Mouse (Mus musculus): ENCODE results near the gene Napepld.
"Not testable (repeated sequence)": the region's sequence is repeated elsewhere in the genome, so short reads cannot be mapped to it uniquely, and the experiment has no call there.

Napepld gene

GRCm38 (mm10) chr5:21701351-21702008 is at the start of gene Napepld:
Napepld (minus strand) TSS chr5:21701396.
- peak; percentile 99 for DNase-seq

GRCm38 (mm10) chr5:21745966-21746365 is 44.8 kb upstream of the Napepld start:
- no peak for DNase-seq

- DNase-seq, result no peak
These were observed 43.5 kb upstream of the Napepld start for GRCm38 (mm10) chr5:21744651-21745050.

GRCm38 (mm10) chr5:21743606-21744005 is 42.4 kb upstream of the Napepld start:
- no peak for DNase-seq

- no peak for DNase-seq
These were observed 38.7 kb upstream of the Napepld start for GRCm38 (mm10) chr5:21739881-21740280.

- peak; percentile 89 for DNase-seq
These were observed 37.9 kb upstream of the Napepld start for GRCm38 (mm10) chr5:21739120-21739519.

GRCm38 (mm10) chr5:21737620-21738019 is 36.4 kb upstream of the Napepld start:
- no peak for DNase-seq

- peak; percentile 93 for DNase-seq
These were observed 35.9 kb upstream of the Napepld start, which contains the start of gene Pmpcb for GRCm38 (mm10) chr5:21736956-21737585. Pmpcb (plus strand) TSS chr5:21737141.

GRCm38 (mm10) chr5:21736046-21736445 is 34.9 kb upstream of the Napepld start:
- DNase-seq, result no peak

- DNase-seq, result peak; percentile 85
These were observed 34.4 kb upstream of the Napepld start for GRCm38 (mm10) chr5:21735584-21735983.

- no peak for DNase-seq
These were observed 33.9 kb upstream of the Napepld start for GRCm38 (mm10) chr5:21735100-21735499.

- DNase-seq, result peak; percentile 41
These were observed 31.7 kb upstream of the Napepld start for GRCm38 (mm10) chr5:21732930-21733329.

- DNase-seq, result no peak
These were observed 31.1 kb upstream of the Napepld start for GRCm38 (mm10) chr5:21732177-21732911.

- no peak for DNase-seq
These were observed 27.9 kb upstream of the Napepld start for GRCm38 (mm10) chr5:21729107-21729506.

- DNase-seq, result no peak
These were observed 23.7 kb upstream of the Napepld start for GRCm38 (mm10) chr5:21724872-21725271.

GRCm38 (mm10) chr5:21724427-21724826 is 23.2 kb upstream of the Napepld start:
- DNase-seq, result no peak

- no peak for DNase-seq
These were observed 18.0 kb upstream of the Napepld start for GRCm38 (mm10) chr5:21719209-21719608.

GRCm38 (mm10) chr5:21718546-21718945 is 17.4 kb upstream of the Napepld start:
- DNase-seq, result no peak

GRCm38 (mm10) chr5:21717165-21717715 is 16.0 kb upstream of the Napepld start:
- no peak for DNase-seq

GRCm38 (mm10) chr5:21714447-21714846 is 13.3 kb upstream of the Napepld start:
- DNase-seq, result no peak

- no peak for DNase-seq
These were observed 11.0 kb upstream of the Napepld start for GRCm38 (mm10) chr5:21712127-21712715.

- DNase-seq, result not testable (repeated sequence)
These were observed 6.8 kb upstream of the Napepld start for GRCm38 (mm10) chr5:21708011-21708410.

- no peak for DNase-seq
These were observed 5.3 kb upstream of the Napepld start for GRCm38 (mm10) chr5:21706546-21706945.
